Mouse (Mus musculus) urinary bladder, postnatal 25 days (tissue): ENCODE measurements around the gene Sept11.

Source experiments
- DNase-seq: peaks from one replicate; pipeline ENCODE4 v3.0.0; 2022; ENCODE audit warnings: low spot score

The Sept11 gene

DNA sequence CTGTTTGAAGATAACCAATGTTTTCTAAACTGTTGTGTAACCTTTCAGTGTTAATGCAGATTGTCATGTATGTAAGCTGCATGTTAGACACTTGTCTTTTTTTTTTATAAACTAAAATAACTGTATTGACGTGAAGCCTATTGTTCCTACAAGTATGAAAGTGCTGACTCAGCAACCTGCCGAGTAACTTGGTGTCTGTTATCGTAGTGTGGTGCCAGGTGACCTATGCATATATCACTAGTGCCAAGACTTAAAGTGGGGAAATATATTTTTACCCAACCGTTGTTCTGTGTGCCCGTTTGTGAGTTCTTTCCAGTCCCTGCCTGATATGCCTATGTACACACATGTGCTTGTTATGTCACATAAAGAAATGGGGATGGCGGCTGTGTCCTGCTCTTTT is 81.4 kb downstream of the Sept11 start:
- DNase-seq: no peak

DNA sequence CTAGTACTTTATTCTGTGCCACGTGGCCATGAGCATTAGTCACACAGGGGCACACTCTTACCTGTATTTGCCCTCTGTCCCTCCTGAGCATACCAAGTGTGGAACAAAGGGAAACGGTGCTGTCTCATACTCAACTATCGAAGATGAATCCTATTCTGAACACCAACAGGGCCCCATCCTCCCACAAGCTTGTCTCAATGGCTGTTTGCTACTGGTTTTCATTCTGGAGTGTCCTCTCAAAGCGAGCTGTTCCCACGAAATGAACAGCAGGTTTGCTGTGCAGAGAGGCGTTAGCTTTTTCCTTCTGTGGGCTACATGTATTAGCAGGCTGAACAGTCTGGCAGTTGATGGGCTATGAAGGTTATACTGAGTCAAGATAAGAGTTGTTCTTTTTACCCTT is 85.4 kb downstream of the Sept11 start:
- no peak for DNase-seq

DNA sequence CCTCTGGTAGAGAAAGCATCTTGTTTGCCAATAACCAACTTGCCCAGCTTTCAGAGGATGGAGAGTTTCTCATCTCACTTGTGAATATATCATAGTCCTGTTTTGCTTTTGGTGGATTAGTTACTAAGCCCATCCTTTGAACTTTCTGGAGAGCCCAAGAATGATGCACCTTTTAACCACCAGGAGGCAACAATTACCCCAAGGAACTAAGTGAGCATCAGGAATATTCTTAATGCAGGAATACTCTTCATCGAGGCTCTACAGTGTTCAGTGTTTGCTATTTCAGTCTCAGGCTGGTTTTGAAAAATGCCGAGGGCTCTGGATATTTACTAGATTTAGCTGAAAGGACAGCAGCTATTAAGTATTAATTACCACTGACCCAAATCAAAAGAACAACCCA is 87.0 kb downstream of the Sept11 start:
- DNase-seq: no peak

DNA sequence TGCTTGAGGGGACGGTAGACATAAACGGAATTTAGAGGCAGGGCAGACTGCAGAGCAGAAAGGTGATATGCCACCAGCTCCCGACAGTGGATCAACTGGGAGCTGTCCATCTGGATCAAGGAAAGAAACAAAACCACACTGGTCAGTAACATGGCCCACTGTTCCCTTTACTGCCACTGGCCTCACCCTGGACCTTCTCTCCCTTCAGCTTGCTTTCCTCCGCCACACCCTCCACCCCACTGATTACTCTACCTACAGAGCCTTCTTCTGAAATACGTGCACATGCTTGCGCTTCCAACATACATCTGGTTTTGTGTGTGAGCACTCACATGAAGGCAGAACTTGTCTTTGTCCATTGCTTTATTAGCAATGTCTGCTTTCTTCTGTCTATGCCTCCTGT is 90.1 kb downstream of the Sept11 start:
- DNase-seq: no peak

DNA sequence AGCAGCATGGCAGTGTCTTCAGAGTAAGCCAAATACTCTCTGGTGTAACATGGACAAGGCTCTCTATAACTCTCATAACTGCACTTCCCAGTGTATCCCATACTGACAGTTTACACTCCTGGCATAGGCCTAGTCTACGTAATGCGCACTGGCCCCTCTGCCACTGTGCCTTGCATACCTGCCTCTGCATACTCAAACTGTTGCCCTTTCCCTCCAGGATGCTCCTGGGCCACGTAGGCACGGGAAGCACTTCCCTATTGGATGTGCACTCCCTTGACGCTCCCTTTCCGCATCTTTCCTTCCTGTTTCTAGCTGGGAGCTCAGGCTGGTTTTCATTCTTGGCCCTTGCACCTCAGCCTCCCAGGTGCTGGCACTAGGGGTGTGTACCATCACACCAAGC is 91.3 kb downstream of the Sept11 start:
- no peak for DNase-seq

DNA sequence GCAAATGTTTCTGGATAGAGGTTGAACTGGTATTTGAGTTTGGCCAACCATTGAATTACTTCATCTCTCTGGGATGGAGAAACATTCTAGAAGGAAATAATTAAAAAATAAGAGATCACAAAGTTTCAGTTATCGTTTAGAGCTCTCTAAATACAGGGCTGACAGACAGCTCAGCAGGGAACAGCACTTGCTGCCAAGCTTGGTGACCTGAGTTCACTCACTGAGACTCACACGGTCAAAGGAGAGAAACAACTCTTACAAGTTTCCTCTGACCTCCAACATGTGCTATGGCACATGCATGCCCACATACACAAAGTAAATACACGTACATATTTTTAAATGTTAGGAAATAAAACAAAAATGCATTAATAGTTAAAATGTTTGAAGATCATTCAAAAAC is 96.4 kb downstream of the Sept11 start:
- DNase-seq: no peak

DNA sequence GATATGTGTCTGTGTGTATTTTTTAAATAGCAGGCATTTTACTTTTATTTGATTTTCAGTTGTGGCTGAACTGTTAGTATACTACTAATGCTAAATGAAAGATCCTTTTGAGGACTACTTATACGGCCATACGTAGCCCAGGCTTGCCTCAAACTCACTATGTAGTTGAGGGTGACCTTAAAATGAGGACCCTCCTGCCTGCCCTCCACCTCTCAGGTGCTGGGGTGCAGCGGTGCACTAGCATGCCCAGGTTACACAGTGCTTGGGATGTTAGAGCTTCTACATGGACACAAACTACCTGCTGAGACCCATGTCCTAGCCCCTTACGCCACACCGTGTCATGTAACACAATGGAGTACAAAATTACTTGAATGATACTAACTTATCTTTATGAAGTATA is 97.2 kb downstream of the Sept11 start:
- no peak for DNase-seq

DNA sequence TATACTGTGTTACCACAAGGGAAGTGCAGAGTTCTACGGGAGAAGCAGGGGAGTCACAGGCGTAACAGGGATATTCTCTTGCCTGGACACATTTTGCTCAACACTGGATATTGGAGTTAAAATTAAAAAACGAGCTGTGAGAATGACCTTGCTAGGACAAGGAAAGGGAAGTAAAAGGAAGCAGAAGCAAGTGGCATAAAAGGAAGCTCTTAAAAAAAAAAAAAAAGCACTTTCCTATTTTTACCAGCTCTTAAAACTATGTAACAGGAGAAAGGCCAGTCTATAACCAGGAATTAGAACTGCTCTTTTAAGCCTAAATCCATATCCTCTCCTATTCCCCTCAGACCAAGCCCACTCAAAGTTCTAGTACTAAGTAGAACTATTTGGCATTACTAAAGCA is 105.0 kb downstream of the Sept11 start:
- no peak for DNase-seq

DNA sequence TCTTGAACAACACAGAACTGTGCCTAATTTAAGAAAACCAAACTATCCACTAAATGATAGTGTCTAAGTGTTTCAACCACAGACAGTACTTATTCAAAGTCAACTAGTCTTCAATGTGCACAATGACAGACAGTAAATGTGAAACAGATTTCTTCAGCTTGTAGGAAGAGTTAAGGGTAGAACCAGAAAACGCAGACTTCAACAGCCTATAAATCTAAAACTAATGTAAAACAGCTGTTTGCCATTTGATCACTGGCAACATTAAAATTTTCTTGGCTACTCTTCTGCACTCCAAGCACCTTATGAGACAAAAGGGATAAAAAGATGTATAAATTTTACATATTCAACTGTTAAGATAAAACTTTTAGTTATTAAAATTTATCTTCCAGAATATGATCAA is 107.9 kb downstream of the Sept11 start:
- DNase-seq: no peak

DNA sequence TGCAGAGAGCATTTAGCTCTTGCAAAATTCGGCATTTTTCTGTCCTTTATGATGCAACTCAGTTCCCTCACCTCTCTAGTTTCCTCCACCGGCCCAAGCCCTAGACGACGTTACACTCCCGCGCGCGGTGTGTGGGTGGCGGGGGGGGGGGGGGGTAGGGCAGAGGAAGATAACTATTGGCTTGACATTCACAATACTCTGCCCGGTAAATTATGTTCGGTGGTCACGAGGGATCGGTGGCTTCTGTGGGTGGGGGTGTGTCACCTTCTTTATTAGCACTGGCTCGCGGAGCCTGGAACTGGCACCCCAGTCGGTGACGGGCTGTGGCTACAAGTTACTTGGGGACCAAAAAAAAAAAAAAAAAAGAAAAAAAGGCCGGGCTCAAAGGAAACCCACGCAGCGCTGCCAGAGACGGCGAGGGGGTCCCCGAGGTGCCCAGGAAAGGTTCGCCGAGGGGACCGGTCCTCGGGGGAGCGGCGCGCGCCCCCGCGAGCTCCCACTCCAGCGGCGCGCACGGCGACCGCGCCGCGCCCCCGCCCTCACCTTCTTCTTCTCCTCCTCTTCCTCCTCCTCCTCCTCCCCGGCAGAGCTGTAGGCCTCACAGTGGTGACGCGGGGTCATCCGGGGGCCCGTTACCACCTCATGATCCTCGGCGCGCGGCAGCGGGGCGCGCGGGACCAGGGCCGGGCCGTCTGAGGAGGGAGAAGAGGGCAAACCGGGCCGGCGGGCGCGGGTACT is 112.3 kb downstream of the Sept11 start:
- DNase-seq: peak; percentile 34

DNA sequence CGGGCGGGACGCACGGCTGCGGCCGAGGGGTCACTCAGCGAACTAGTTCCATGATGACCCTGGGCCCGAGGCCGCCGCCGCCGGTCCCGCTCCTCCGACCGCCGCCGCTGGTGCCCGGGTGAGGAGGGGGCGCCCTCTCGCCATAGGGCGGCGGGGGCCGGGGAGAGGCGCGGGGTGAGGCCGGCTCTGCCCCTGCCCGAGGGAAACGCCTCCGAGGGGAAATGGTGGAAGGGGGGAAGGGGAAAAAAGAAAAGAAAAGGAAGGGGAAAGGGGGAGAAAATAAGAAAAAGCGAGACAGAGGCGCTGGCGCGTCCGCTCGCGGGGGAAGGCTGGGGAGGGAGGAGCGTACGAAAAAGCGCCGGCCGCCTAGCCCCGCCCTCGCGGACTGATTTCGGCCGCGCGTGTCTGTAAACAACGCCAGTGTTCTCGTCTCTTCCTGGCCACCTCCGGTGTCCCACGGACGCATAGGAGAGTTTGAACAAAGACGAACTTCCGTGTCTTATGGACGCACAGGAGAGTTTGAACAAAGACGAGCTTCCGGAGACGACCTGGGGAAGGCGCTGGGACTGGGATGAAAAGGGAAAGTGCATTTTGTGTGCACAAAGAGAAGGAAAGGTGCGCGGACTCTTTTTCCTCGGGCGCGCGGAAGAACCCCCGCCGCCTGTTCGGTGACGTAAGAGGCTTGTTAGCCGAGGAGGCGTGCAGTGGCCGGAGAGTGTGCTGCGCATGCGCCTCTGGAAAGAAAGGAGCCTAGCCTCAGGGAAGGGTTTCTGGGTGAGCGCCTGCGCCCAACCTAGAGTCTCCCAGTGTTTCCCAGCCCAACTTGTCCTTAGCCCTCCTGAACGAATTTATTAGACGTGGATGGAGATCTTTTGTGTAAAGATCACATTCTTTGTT is 113.1 kb downstream of the Sept11 start, which contains the start of the genes Ccni and 2010109A12Rik:
Gene Ccni (minus strand): TSS at position 387 of the 897 bp plus-strand sequence.
Gene 2010109A12Rik (plus strand): TSS at position 410 of the 897 bp plus-strand sequence.
- DNase-seq: peak; percentile 92

DNA sequence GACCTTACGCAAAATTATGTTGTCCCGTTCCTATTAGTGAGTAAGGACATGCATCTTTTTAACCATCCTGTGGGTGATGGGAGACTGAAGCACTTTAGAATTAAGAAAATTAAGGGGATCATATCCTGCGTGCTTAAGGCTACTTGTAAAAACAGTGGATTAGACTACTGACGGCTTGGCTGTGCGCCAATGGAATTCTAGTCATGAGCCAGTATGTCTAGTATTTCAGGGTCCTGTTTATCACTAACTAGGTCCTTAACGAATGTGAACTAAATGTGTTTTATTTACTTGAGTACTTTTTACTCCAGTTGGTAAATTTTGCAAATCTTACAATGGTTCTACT is 113.7 kb downstream of the Sept11 start:
- DNase-seq: peak; percentile 31

DNA sequence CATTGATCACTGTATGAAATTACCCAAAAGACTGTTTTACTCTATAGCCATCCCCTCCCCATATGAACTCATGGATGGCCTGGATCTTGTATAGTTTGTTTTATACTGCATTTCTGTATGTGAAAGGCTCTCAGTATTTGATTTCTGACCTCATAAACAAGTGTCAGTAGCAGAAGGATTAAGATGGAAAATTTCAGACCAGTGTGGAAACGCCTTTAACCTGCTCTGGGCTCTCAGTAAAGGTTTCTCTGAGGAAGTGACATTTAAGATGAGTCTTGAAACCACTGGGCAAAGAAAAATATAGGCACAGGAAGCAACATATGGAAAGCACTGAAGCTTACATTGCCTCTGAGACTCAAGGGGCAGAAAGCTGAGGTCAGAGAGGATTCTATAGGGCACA is 114.3 kb downstream of the Sept11 start:
- DNase-seq: no peak

DNA sequence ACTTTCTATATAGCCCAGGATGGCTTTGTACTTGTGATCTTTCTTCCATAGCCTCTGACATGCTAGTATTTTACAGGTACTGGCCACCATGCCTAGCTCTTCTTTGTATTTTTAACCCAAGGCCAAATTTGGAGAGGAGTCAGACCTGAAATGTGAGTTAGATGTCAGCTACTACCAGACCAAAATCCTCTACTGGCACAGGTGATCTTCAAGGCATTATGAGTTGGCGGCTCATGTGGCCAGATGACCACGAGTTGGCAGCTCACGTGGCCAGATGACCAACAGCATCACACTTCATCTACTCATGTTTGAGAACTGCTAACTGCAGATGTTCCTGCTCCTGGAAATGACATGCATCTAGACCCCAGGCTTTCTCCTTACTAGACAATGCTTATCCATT is 125.1 kb downstream of the Sept11 start:
- no peak for DNase-seq

DNA sequence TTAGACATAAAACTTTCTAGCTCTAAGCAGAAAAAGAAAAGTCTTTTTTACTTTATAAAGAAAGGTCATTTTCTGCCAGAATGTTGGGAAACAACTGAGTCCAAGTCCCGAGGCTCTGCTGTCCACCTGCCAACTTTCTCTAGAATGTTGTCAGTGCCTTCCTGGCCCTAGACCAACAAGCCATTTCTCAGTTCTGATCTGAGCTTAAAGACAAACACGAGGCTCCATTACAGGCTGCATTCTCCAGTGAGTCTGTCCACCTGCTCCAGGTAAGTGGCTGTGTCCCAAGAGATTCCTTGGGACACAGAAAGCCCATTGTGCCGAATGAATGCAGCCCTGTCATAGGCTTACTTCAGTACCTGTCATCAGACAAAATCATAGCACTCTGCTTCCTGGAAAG is 128.4 kb downstream of the Sept11 start:
- no peak for DNase-seq

DNA sequence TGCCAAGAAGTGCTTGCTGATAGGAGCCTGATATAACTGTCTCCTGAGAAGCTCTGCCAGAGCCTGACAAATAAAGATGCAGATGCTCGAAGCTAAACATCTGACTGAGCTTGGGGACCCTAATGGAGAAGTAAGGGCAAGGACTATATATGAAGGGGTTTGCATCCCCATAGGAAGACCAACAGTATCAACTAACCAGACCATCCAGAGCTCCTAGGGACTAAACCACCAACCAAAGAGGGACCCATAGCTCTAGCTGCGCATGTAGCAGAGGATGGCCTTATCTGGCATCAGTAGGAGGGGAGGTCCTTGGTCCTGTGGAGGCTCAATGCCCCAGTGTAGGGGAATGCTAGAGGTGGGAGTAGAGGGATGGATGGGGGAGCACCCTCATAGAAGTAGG is 131.3 kb downstream of the Sept11 start:
- no peak for DNase-seq
